Mouse (Mus musculus): ENCODE measurements around the gene Il12b. TPM values are rescaled to one million over a fixed set of nuclear protein-coding genes. Genes with fewer than 3 reads are reported as not detected.

The Il12b gene
- polyA plus RNA-seq, 2 experiments, result 0.06 to 0.26 TPM

- DNase-seq (ENCODE audit: low spot score) (no peak), ATAC-seq (ENCODE audit: low FRiP score, low read depth) (no peak)
- no peaks in the 10 kb centered on the region for H3K4me1 ChIP-seq (ENCODE audit: control insufficient read depth, insufficient read depth, low read length)
- H3K27me3 ChIP-seq (ENCODE audit: control insufficient read depth, insufficient read depth, low read length), result no peaks in the 10 kb centered on the region
- TF ChIP-seq POLR2A (IDR thresholded peaks at IDR 0.05; ENCODE audit: borderline replicate concordance, extremely low read depth, insufficient read depth, insufficient read length), result no peak
- no peak overlapping the region for H3K27ac ChIP-seq (replicated peaks; ENCODE audit: low read depth, low read length)
- H3K4me3 ChIP-seq (replicated peaks; ENCODE audit: low read length), result no peak overlapping the region
- H3K9ac ChIP-seq (ENCODE audit: low read depth, low read length, severe bottlenecking), result no peak overlapping the region
- peaks cover 37% of the 10 kb centered on the region for H3K36me3 ChIP-seq (ENCODE audit: control insufficient read depth, insufficient read depth, low read length)
- H3K9me3 ChIP-seq (ENCODE audit: control insufficient read depth, low read length), result no peaks in the 10 kb centered on the region
- 62% methylated on average over 6 of the region's 6 CpGs for WGBS
- H3K4me2 ChIP-seq (replicated peaks; ENCODE audit: low read depth, low read length, severe bottlenecking), result no peak overlapping the region
Measured at GRCm38 (mm10) chr11:44461493-44461892, 61.6 kb downstream of the Il12b start.

Other genes with a start within 250 kb of the Il12b start
- gene Ublcp1, start 70.4 kb downstream of the Il12b start, polyA plus RNA-seq (2012; rRNA removed), result 49.5 and 60.6 TPM in 2 replicates
- gene Ublcp1, start 70.4 kb downstream of the Il12b start, polyA plus RNA-seq (2014; fragmentation: Nextera tagmentation; extraction: Ambion mirVana), result 64.5 and 66.5 TPM in 2 replicates
- gene Rnf145, start 118.9 kb downstream of the Il12b start, polyA plus RNA-seq (2012; rRNA removed), result 92.1 and 160 TPM in 2 replicates
- gene Rnf145, start 118.9 kb downstream of the Il12b start, polyA plus RNA-seq (2014; fragmentation: Nextera tagmentation; extraction: Ambion mirVana), result 84.5 and 105 TPM in 2 replicates
- 42.9 and 60.5 TPM in 2 replicates for gene Ebf1, start 217.3 kb downstream of the Il12b start, polyA plus RNA-seq (2012; rRNA removed)
- 71.4 and 85.0 TPM in 2 replicates for gene Ebf1, start 217.3 kb downstream of the Il12b start, polyA plus RNA-seq (2014; fragmentation: Nextera tagmentation; extraction: Ambion mirVana)